In genomic region chr6:69758618-69759017, GRCm38 (mm10) we compare ENCODE assay signal across 11 mouse cellular contexts.
DNase-seq lines count a peak whose midpoint lies in the region; ATAC-seq and TF ChIP-seq lines count a peak whose summit lies in the region.
"Had no signal": no experiment of that assay in that cellular context is flagged by ENCODE, and none has a peak within 500 bp of the region (broad histone marks: within the 10 kb centered on the region; RNA-seq: fewer than 3 reads in every experiment).

No protein-coding gene starts in this region.

- H3K4me2 ChIP-seq in hindbrain, embryonic 14.5 days (replicated peaks), result no peak overlapping the region
- H3K4me2 ChIP-seq in lung, postnatal 0 days (replicated peaks; ENCODE audit: low read depth, low read length), result no peak overlapping the region
- H3K4me2 ChIP-seq: embryonic facial prominence, embryonic 13.5 days had no signal

- H3K4me3 ChIP-seq in hindbrain, embryonic 14.5 days (replicated peaks; ENCODE audit: low read length), result no peak overlapping the region
- H3K4me3 ChIP-seq in hindbrain, embryonic 10.5 days, result no peak overlapping the region
- H3K4me3 ChIP-seq in lung, postnatal 0 days (ENCODE audit: low read depth, low read length), result no peak overlapping the region
- H3K4me3 ChIP-seq: embryonic facial prominence, embryonic 13.5 days had no signal

- H3K4me1 ChIP-seq in hindbrain, embryonic 14.5 days (replicated peaks; ENCODE audit: control insufficient read depth, insufficient read depth, low read length), result no peaks in the 10 kb centered on the region
- H3K4me1 ChIP-seq in hindbrain, embryonic 10.5 days (replicated peaks), result no peaks in the 10 kb centered on the region
- H3K4me1 ChIP-seq in lung, postnatal 0 days (ENCODE audit: insufficient read depth, low read depth, low read length), result no peaks in the 10 kb centered on the region
- H3K4me1 ChIP-seq: embryonic facial prominence, embryonic 13.5 days had no signal

- H3K9me3 ChIP-seq in hindbrain, embryonic 14.5 days (ENCODE audit: control insufficient read depth, low read length), result no peaks in the 10 kb centered on the region
- no peaks in the 10 kb centered on the region for H3K9me3 ChIP-seq in hindbrain, embryonic 10.5 days
- H3K9me3 ChIP-seq in lung, postnatal 0 days (ENCODE audit: low read length), result no peaks in the 10 kb centered on the region
- H3K9me3 ChIP-seq: embryonic facial prominence, embryonic 13.5 days had no signal

- 92% methylated on average over 2 of the region's 2 CpGs for WGBS in hindbrain, embryonic 14.5 days
- 90% methylated on average over 2 of the region's 2 CpGs for WGBS in hindbrain, embryonic 10.5 days
- WGBS in lung, postnatal 0 days, result 80% methylated on average over 2 of the region's 2 CpGs

- H3K27me3 ChIP-seq in hindbrain, embryonic 14.5 days (ENCODE audit: control insufficient read depth, insufficient read depth, low read length), result no peaks in the 10 kb centered on the region
- no peaks in the 10 kb centered on the region for H3K27me3 ChIP-seq in hindbrain, embryonic 10.5 days (ENCODE audit: insufficient read depth, poor library complexity, severe bottlenecking)
- no peaks in the 10 kb centered on the region for H3K27me3 ChIP-seq in lung, postnatal 0 days (replicated peaks; ENCODE audit: insufficient read depth, low read length)
- H3K27me3 ChIP-seq: embryonic facial prominence, embryonic 13.5 days had no signal

- TF ChIP-seq CTCF in lung, postnatal 0 days (IDR thresholded peaks at IDR 0.05), result peak; percentile 33; the same call in 1 of the 2 replicates

- ATAC-seq in hindbrain, embryonic 14.5 days (ENCODE audit: low FRiP score), result no peak
- ATAC-seq in lung, postnatal 0 days, result no peak
- peak; percentile 67; the same call in 1 of the 2 replicates for ATAC-seq in neutrophil, adult 5-6 weeks (ENCODE audit: extremely low read depth, insufficient number of reproducible peaks, low FRiP score, poor library complexity, severe bottlenecking)

- no peak for TF ChIP-seq EP300 in lung, postnatal 0 days (IDR thresholded peaks at IDR 0.05)

- H3K27ac ChIP-seq in hindbrain, embryonic 14.5 days, result no peak overlapping the region
- no peak overlapping the region for H3K27ac ChIP-seq in hindbrain, embryonic 10.5 days
- no peak overlapping the region for H3K27ac ChIP-seq in lung, postnatal 0 days (ENCODE audit: low read length)
- H3K27ac ChIP-seq: embryonic facial prominence, embryonic 13.5 days had no signal

- H3K9ac ChIP-seq in hindbrain, embryonic 14.5 days, result no peak overlapping the region
- H3K9ac ChIP-seq in lung, postnatal 0 days (replicated peaks; ENCODE audit: low read depth), result no peak overlapping the region
- H3K9ac ChIP-seq: embryonic facial prominence, embryonic 13.5 days had no signal

- H3K36me3 ChIP-seq in hindbrain, embryonic 14.5 days (replicated peaks; ENCODE audit: control insufficient read depth, insufficient read depth), result no peaks in the 10 kb centered on the region
- no peaks in the 10 kb centered on the region for H3K36me3 ChIP-seq in hindbrain, embryonic 10.5 days
- H3K36me3 ChIP-seq in lung, postnatal 0 days (ENCODE audit: insufficient read depth, low read length), result no peaks in the 10 kb centered on the region
- H3K36me3 ChIP-seq: embryonic facial prominence, embryonic 13.5 days had no signal

- DNase-seq in hindbrain, embryonic 14.5 days (ENCODE audit: low spot score), result peak; percentile 45
- DNase-seq in hindbrain, embryonic 10.5 days (ENCODE audit: low spot score), result no peak
- no peak for DNase-seq in lung, postnatal 0 days (ENCODE audit: low spot score)
- DNase-seq in lung, postnatal 10 days, result no peak
- peak; percentile 11 for DNase-seq in NIH3T3 (ENCODE audit: low read depth)
- DNase-seq in cerebellum, adult 11-12 months, result no peak
- no peak for DNase-seq in thymus, postnatal 14 days
- DNase-seq: heart, postnatal 14 days; lung, adult 2 months had no signal

Comparison
In these comparisons a context has a peak if more than half of its experiments do, and no peak if none do; other contexts are left out.
1. DNase-seq: peak in hindbrain, embryonic 14.5 days (single experiment) and NIH3T3 (single experiment); none in hindbrain, embryonic 10.5 days (single experiment), lung, postnatal 0 days (single experiment), lung, postnatal 10 days (single experiment), cerebellum, adult 11-12 months (single experiment) and thymus, postnatal 14 days (single experiment).